Mouse (Mus musculus): ENCODE results near the gene Gatd1. TPM values are rescaled to one million over a fixed set of nuclear protein-coding genes. Genes with fewer than 3 reads are reported as not detected.

Gene Gatd1
- total and polyA plus RNA-seq, 3 experiments = 21.6 to 35.9 TPM; not detected in 1

- Histone ChIP-seq H3K79me2 (ENCODE audit: control insufficient read depth, insufficient read depth, low read length, poor library complexity) (peaks cover 3% of the 10 kb centered on the region), H3K36me3 (ENCODE audit: control insufficient read depth in 1 of 2, insufficient read depth in 2 of 2, low read length in 2 of 2) (peaks cover 2 to 5% of the 10 kb centered on the region in 2 experiments; a peak in 2 of 4 replicates), H3K4me1 (ENCODE audit: control insufficient read depth in 1 of 2, insufficient read depth in 2 of 2, low read length in 2 of 2) (peaks cover 0 to 12% of the 10 kb centered on the region in 2 experiments; a peak in 1 of 4 replicates), H3K9me3 (replicated peaks; ENCODE audit: insufficient read depth, low read length) (no peaks in the 10 kb centered on the region), H3K27me3 (ENCODE audit: control insufficient read depth in 1 of 2, insufficient read depth in 2 of 2, low read length in 2 of 2) (no peaks in the 10 kb centered on the region), H3K4me3 (ENCODE audit: control insufficient read depth in 1 of 2, insufficient read depth in 1 of 2, low read depth in 2 of 2, low read length in 2 of 2) (peak within 1 kb of the TSS; percentile 78 to 89), H3K27ac (ENCODE audit: control insufficient read depth, low read depth, low read length) (0 out of 2 replicates have a peak within 1 kb of the TSS, but pooled peaks have one; percentile 15), H3K9ac (ENCODE audit: control insufficient read depth, low read depth, low read length, poor library complexity, severe bottlenecking) (peak within 1 kb of the TSS; percentile 72)
- TF ChIP-seq MEF2A (IDR thresholded peaks at IDR 0.05; ENCODE audit: extremely low read depth, insufficient replicate concordance, low read depth, low read length, poor library complexity, severe bottlenecking) (no peak), HCFC1 (IDR thresholded peaks at IDR 0.05; ENCODE audit: low read depth, low read length) (peak; percentile 48; the same call in 1 of the 2 replicates), TBP (IDR thresholded peaks at IDR 0.05; ENCODE audit: low read depth, low read length) (peak; percentile 50), SIN3A (IDR thresholded peaks at IDR 0.05; ENCODE audit: low read length) (peak; percentile 74), MYC (IDR thresholded peaks at IDR 0.05; ENCODE audit: low read depth, low read length) (peak; percentile 27; the same call in 1 of the 2 replicates), MAX (IDR thresholded peaks at IDR 0.05; ENCODE audit: low read length) (peak; percentile 40; the same call in 1 of the 2 replicates), POLR2AphosphoS5 (IDR thresholded peaks at IDR 0.05; ENCODE audit: borderline replicate concordance, low read depth, low read length) (0 out of 2 replicates have a peak, but pooled peaks have one; percentile 51), POLR2AphosphoS2 (IDR thresholded peaks at IDR 0.05; ENCODE audit: low read length) (peak; percentile 77; the same call in 1 of the 2 replicates), MAFK (IDR thresholded peaks at IDR 0.05; ENCODE audit: borderline replicate concordance, low read depth, low read length) (no peak), NELFE (IDR thresholded peaks at IDR 0.05; ENCODE audit: low read depth, low read length) (peak; percentile 72), CHD1 (IDR thresholded peaks at IDR 0.05; ENCODE audit: low read depth, low read length) (peak; percentile 84), GATA1 (IDR thresholded peaks at IDR 0.05; ENCODE audit: low read depth, low read length) (no peak), TCF12 (IDR thresholded peaks at IDR 0.05; ENCODE audit: low read depth, low read length) (0 out of 2 replicates have a peak, but pooled peaks have one; percentile 19), UBTF (IDR thresholded peaks at IDR 0.05; ENCODE audit: borderline replicate concordance, insufficient read depth, low read depth, low read length) (peak; percentile 89; the same call in 1 of the 2 replicates), NRF1 (IDR thresholded peaks at IDR 0.05; ENCODE audit: insufficient read depth, low read depth, low read length, poor library complexity, severe bottlenecking) (peak; percentile 62), TAL1 (IDR thresholded peaks at IDR 0.05; ENCODE audit: low read length) (no peak), MAZ (IDR thresholded peaks at IDR 0.05; ENCODE audit: low read depth, low read length) (no peak), ZMIZ1 (IDR thresholded peaks at IDR 0.05; ENCODE audit: low read depth, low read length) (peak; percentile 75), RAD21 (IDR thresholded peaks at IDR 0.05; ENCODE audit: low read depth, low read length) (no peak), ZKSCAN1 (IDR thresholded peaks at IDR 0.05; ENCODE audit: low read depth, low read length) (no peak), MXI1 (IDR thresholded peaks at IDR 0.05; ENCODE audit: low read depth, low read length) (peak; percentile 85), MYB (IDR thresholded peaks at IDR 0.05; ENCODE audit: low read depth, low read length) (no peak), POLR2A (IDR thresholded peaks at IDR 0.05; ENCODE audit: control insufficient read depth in 1 of 2, insufficient read depth in 1 of 2, low read depth in 1 of 2, low read length in 2 of 2, poor library complexity in 1 of 2) (peak; percentile 82 to 86)
- peak; percentile 96 for DNase-seq (ENCODE audit: low read depth, low spot score)
Measured at GRCm38 (mm10) chr7:141454967-141455551, 41.1 kb upstream of the Gatd1 start, which contains the start of gene Pnpla2. Gene Pnpla2 (plus strand): TSS chr7:141455198.
